Mouse (Mus musculus): ENCODE measurements around the gene Dip2b. TPM values are rescaled to one million over a fixed set of nuclear protein-coding genes. Genes with fewer than 3 reads are reported as not detected.

Gene Dip2b
- polyA plus RNA-seq, 1 experiment from 2014 or later, result 11.3 TPM

GRCm38 (mm10) chr15:100144854-100145824 lies 106.7 kb downstream of the Dip2b start:
- Histone ChIP-seq H3K9me3 (no peaks in the 10 kb centered on the region), H3K4me3 (no peak overlapping the region), H3K4me2 (no peak overlapping the region), H3K27ac (no peak overlapping the region), H3K27me3 (no peaks in the 10 kb centered on the region), H3K4me1 (0 out of 2 replicates have a peak, but pooled peaks cover 6% of the 10 kb centered on the region), H3K36me3 (no peaks in the 10 kb centered on the region), H3K9ac (no peak overlapping the region)
- WGBS, result 60% methylated on average over 15 of the region's 15 CpGs
- no peak for ATAC-seq (ENCODE audit: insufficient number of reproducible peaks, low FRiP score, low TSS enrichment, low read depth)

- WGBS, result 82% methylated on average over 3 of the region's 3 CpGs
- ATAC-seq (ENCODE audit: insufficient number of reproducible peaks, low FRiP score, low TSS enrichment, low read depth), result no peak
- Histone ChIP-seq H3K27me3 (no peaks in the 10 kb centered on the region), H3K9ac (no peak overlapping the region), H3K4me1 (peaks cover 10% of the 10 kb centered on the region; the same call in 1 of the 2 replicates), H3K4me3 (no peak overlapping the region), H3K27ac (no peak overlapping the region), H3K4me2 (no peak overlapping the region), H3K36me3 (no peaks in the 10 kb centered on the region), H3K9me3 (no peaks in the 10 kb centered on the region)
Measured at GRCm38 (mm10) chr15:100145917-100146316, 107.5 kb downstream of the Dip2b start.

GRCm38 (mm10) chr15:100150593-100150992 lies 112.1 kb downstream of the Dip2b start:
- Histone ChIP-seq H3K27me3 (no peaks in the 10 kb centered on the region), H3K9me3 (no peaks in the 10 kb centered on the region), H3K4me1 (peaks cover 4% of the 10 kb centered on the region; the same call in 1 of the 2 replicates), H3K4me2 (no peak overlapping the region), H3K9ac (no peak overlapping the region), H3K36me3 (peaks cover 16% of the 10 kb centered on the region), H3K4me3 (no peak overlapping the region), H3K27ac (peak overlapping the region; percentile 17; the same call in 1 of the 2 replicates)
- 53% methylated on average over 4 of the region's 4 CpGs for WGBS
- no peak for ATAC-seq (ENCODE audit: insufficient number of reproducible peaks, low FRiP score, low TSS enrichment, low read depth)

GRCm38 (mm10) chr15:100152321-100152720 lies 113.9 kb downstream of the Dip2b start:
- Histone ChIP-seq H3K9me3 (no peaks in the 10 kb centered on the region), H3K27me3 (no peaks in the 10 kb centered on the region), H3K4me1 (peaks cover 7% of the 10 kb centered on the region; the same call in 1 of the 2 replicates), H3K36me3 (peaks cover 32% of the 10 kb centered on the region), H3K4me3 (no peak overlapping the region), H3K4me2 (no peak overlapping the region), H3K27ac (no peak overlapping the region), H3K9ac (no peak overlapping the region)
- ATAC-seq (ENCODE audit: insufficient number of reproducible peaks, low FRiP score, low TSS enrichment, low read depth), result no peak
- 90% methylated on average over 3 of the region's 3 CpGs for WGBS

- H3K4me1 ChIP-seq, result peaks cover 10% of the 10 kb centered on the region; the same call in 1 of the 2 replicates
- WGBS, result 68% methylated on average over 3 of the region's 3 CpGs
Measured at GRCm38 (mm10) chr15:100153024-100153423, 114.6 kb downstream of the Dip2b start.

GRCm38 (mm10) chr15:100156095-100156707 lies 117.7 kb downstream of the Dip2b start:
- 88% methylated on average over 4 of the region's 4 CpGs for WGBS
- Histone ChIP-seq H3K9me3 (no peaks in the 10 kb centered on the region), H3K4me1 (peaks cover 6% of the 10 kb centered on the region; the same call in 1 of the 2 replicates), H3K27ac (no peak overlapping the region), H3K36me3 (peaks cover 45% of the 10 kb centered on the region), H3K4me2 (no peak overlapping the region), H3K27me3 (no peaks in the 10 kb centered on the region), H3K9ac (no peak overlapping the region), H3K4me3 (no peak overlapping the region)
- ATAC-seq (ENCODE audit: insufficient number of reproducible peaks, low FRiP score, low TSS enrichment, low read depth), result no peak

More at GRCm38 (mm10) chr15:100153024-100153423, 114.6 kb downstream of the Dip2b start:
- H3K4me3 ChIP-seq, result no peak overlapping the region
- H3K36me3 ChIP-seq, result peaks cover 36% of the 10 kb centered on the region
- H3K9ac ChIP-seq, result no peak overlapping the region
- no peaks in the 10 kb centered on the region for H3K27me3 ChIP-seq
- ATAC-seq (ENCODE audit: insufficient number of reproducible peaks, low FRiP score, low TSS enrichment, low read depth), result no peak
- no peak overlapping the region for H3K27ac ChIP-seq
- no peak overlapping the region for H3K4me2 ChIP-seq
- H3K9me3 ChIP-seq, result no peaks in the 10 kb centered on the region

GRCm38 (mm10) chr15:100156781-100157470 lies 118.5 kb downstream of the Dip2b start:
- H3K27ac ChIP-seq, result 0 out of 2 replicates have a peak overlapping the region, but pooled peaks have one; percentile 33
- H3K4me2 ChIP-seq, result no peak overlapping the region
- H3K4me1 ChIP-seq, result peaks cover 6% of the 10 kb centered on the region; the same call in 1 of the 2 replicates
- H3K9me3 ChIP-seq, result no peaks in the 10 kb centered on the region
- no peak for ATAC-seq (ENCODE audit: insufficient number of reproducible peaks, low FRiP score, low TSS enrichment, low read depth)
- no peak overlapping the region for H3K9ac ChIP-seq
- no peak overlapping the region for H3K4me3 ChIP-seq
- peaks cover 47% of the 10 kb centered on the region for H3K36me3 ChIP-seq
- 82% methylated on average over 10 of the region's 10 CpGs for WGBS
- no peaks in the 10 kb centered on the region for H3K27me3 ChIP-seq

GRCm38 (mm10) chr15:100158985-100159384 lies 120.5 kb downstream of the Dip2b start:
- Histone ChIP-seq H3K27me3 (no peaks in the 10 kb centered on the region), H3K4me2 (no peak overlapping the region), H3K9ac (no peak overlapping the region), H3K27ac (no peak overlapping the region), H3K36me3 (peaks cover 66% of the 10 kb centered on the region), H3K4me3 (no peak overlapping the region), H3K9me3 (no peaks in the 10 kb centered on the region), H3K4me1 (peaks cover 6% of the 10 kb centered on the region; the same call in 1 of the 2 replicates)
- ATAC-seq (ENCODE audit: insufficient number of reproducible peaks, low FRiP score, low TSS enrichment, low read depth), result no peak
- 87% methylated on average over 10 of the region's 10 CpGs for WGBS

- peaks cover 14% of the 10 kb centered on the region for H3K4me1 ChIP-seq
- H3K4me2 ChIP-seq, result no peak overlapping the region
- H3K27ac ChIP-seq, result peak overlapping the region; percentile 18
- no peak overlapping the region for H3K9ac ChIP-seq
- H3K9me3 ChIP-seq, result no peaks in the 10 kb centered on the region
- H3K27me3 ChIP-seq, result no peaks in the 10 kb centered on the region
- ATAC-seq (ENCODE audit: insufficient number of reproducible peaks, low FRiP score, low TSS enrichment, low read depth), result no peak
- H3K4me3 ChIP-seq, result no peak overlapping the region
- peaks cover 48% of the 10 kb centered on the region for H3K36me3 ChIP-seq
- WGBS, result 73% methylated on average over 6 of the region's 6 CpGs
Measured at GRCm38 (mm10) chr15:100161747-100162280, 123.3 kb downstream of the Dip2b start.

GRCm38 (mm10) chr15:100163381-100164051 lies 125.1 kb downstream of the Dip2b start:
- H3K27me3 ChIP-seq, result no peaks in the 10 kb centered on the region
- no peaks in the 10 kb centered on the region for H3K9me3 ChIP-seq
- ATAC-seq (ENCODE audit: insufficient number of reproducible peaks, low FRiP score, low TSS enrichment, low read depth), result no peak
- H3K4me2 ChIP-seq, result no peak overlapping the region
- H3K27ac ChIP-seq, result no peak overlapping the region
- WGBS, result 88% methylated on average over 3 of the region's 3 CpGs
- H3K4me1 ChIP-seq, result peaks cover 18% of the 10 kb centered on the region
- H3K36me3 ChIP-seq, result peaks cover 40% of the 10 kb centered on the region
- H3K9ac ChIP-seq, result no peak overlapping the region
- no peak overlapping the region for H3K4me3 ChIP-seq

- Histone ChIP-seq H3K4me2 (no peak overlapping the region), H3K4me1 (peaks cover 26% of the 10 kb centered on the region), H3K4me3 (no peak overlapping the region), H3K9ac (no peak overlapping the region), H3K9me3 (no peaks in the 10 kb centered on the region), H3K27ac (peak overlapping the region; percentile 90; the same call in 1 of the 2 replicates), H3K27me3 (no peaks in the 10 kb centered on the region), H3K36me3 (peaks cover 47% of the 10 kb centered on the region)
- WGBS, result 77% methylated on average over 3 of the region's 3 CpGs
- ATAC-seq (ENCODE audit: insufficient number of reproducible peaks, low FRiP score, low TSS enrichment, low read depth), result no peak
Measured at GRCm38 (mm10) chr15:100166464-100166863, 128.0 kb downstream of the Dip2b start.

Data from limb, embryonic 15.5 days (tissue).